Mouse (Mus musculus) megakaryocyte-erythroid progenitor cell, adult 5 weeks (primary cell): ENCODE results near the gene Trim43c. TPM values are rescaled to one million over a fixed set of nuclear protein-coding genes. Genes with fewer than 3 reads are reported as not detected.

ENCODE experiments used
- polyA plus RNA-seq: library from polyadenylated mRNA; stranded (reverse); fragments of >175 nt; gene quantifications from 2 replicates; pipeline ENCODE4 v1.2.3, GENCODE M21; 2012

Trim43c gene
- 0.03 TPM in 1 of 2 replicates, not detected in the other for polyA plus RNA-seq

DNA sequence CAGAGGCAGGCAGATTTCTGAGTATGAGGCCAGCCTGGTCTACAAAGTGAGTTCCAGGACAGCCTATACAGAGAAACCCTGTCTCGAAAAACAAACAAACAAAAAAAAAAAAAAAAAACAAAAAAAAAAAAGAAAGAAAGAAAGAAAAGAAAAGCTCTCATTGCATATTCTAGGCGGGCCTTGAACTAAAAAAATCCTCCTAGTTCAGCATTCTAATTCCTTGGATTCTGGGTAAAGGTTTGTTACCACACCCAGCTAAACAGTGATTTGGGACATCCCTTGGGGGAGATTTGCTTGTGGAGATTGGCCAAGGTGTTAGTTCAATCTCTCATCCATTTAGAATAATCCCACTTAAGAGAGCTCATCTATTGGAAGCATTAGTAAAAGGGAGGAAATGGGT is at the start of gene Trim43c:
Trim43c (plus strand) TSS at position 301 of the 400 bp plus-strand sequence.

Other genes starting within 250 kb of the Trim43c start
- 5.7 and 9.3 TPM in 2 replicates for gene Mthfsl, start 118.9 kb upstream of the Trim43c start, polyA plus RNA-seq
- not detected in 2 replicates for gene Bcl2a1d, start 107.2 kb upstream of the Trim43c start, polyA plus RNA-seq
- not detected in 2 replicates for gene Bcl2a1a, start 117.7 kb downstream of the Trim43c start, polyA plus RNA-seq